Mouse (Mus musculus) forebrain, embryonic 11.5 days (tissue): ENCODE data around the gene Zfp11. TPM values are rescaled to one million over a fixed set of nuclear protein-coding genes. Genes with fewer than 3 reads are reported as not detected.

Experiments used
- ATAC-seq: fragments of 200-750 bp; cut with Nextera tagmentation; replicated peaks from 2 replicates; pipeline ENCODE4 v1.8.0; 2017; ENCODE audit warnings: moderate TSS enrichment; ENCODE audit not compliant: low FRiP score
- DNase-seq: peaks from one replicate; pipeline ENCODE4 v3.0.0-alpha.2; 2017; ENCODE audit warnings: low spot score
- H3K27ac ChIP-seq: fragments of 300-500 bp; sonication (generic); 2 replicates; pipeline ENCODE4 v1.5.1; 2014; ENCODE audit warnings: low read depth, low read length
- H3K27me3 ChIP-seq: fragments of 300-500 bp; sonication (generic); 2 replicates; pipeline ENCODE4 v1.6.1; 2014; ENCODE audit warnings: mild to moderate bottlenecking, low read length, mixed read lengths; ENCODE audit not compliant: control insufficient read depth, insufficient read depth
- H3K36me3 ChIP-seq: fragments of 300-500 bp; sonication (generic); 2 replicates; pipeline ENCODE4 v1.6.1; 2014; ENCODE audit warnings: mild to moderate bottlenecking, low read length, moderate library complexity, mixed read lengths; ENCODE audit not compliant: control insufficient read depth, insufficient read depth
- H3K4me1 ChIP-seq: fragments of 300-500 bp; sonication (generic); replicated peaks from 2 replicates; pipeline ENCODE4 v1.6.1; 2014; ENCODE audit warnings: low read length, mixed read lengths; ENCODE audit not compliant: control insufficient read depth, insufficient read depth
- H3K4me2 ChIP-seq: fragments of 300-500 bp; sonication (generic); 2 replicates; pipeline ENCODE4 v1.6.1; 2014; ENCODE audit warnings: low read depth, mild to moderate bottlenecking, low read length, moderate library complexity, mixed read lengths; ENCODE audit not compliant: severe bottlenecking
- H3K4me3 ChIP-seq: fragments of 300-500 bp; sonication (generic); 2 replicates; pipeline ENCODE4 v1.5.1; 2014; ENCODE audit warnings: low read depth, low read length
- H3K9ac ChIP-seq: fragments of 300-500 bp; sonication (generic); 2 replicates; pipeline ENCODE4 v1.6.1; 2014; ENCODE audit warnings: low read length
- H3K9me3 ChIP-seq: fragments of 300-500 bp; sonication (generic); 2 replicates; pipeline ENCODE4 v1.6.1; 2016; ENCODE audit warnings: low read length, mixed read lengths; ENCODE audit not compliant: control insufficient read depth
- WGBS: fragments of 180-500 bp; shearing (Covaris S2); extraction: QIAGEN DNeasy Blood & Tissue Kit; methylation state at CpG from one replicate; pipeline ENCODE4 v1.1.7; 2014; 5-methylcytosine and 5-hydroxymethylcytosine counted together
- polyA plus RNA-seq: library from polyadenylated mRNA; unstranded; fragments of >200 nt; fragmentation: Nextera tagmentation; extraction: Ambion mirVana; gene quantifications from 2 replicates; pipeline ENCODE4 v1.2.1, GENCODE M21; 2014

The Zfp11 gene
- 8.3 and 8.5 TPM in 2 replicates for polyA plus RNA-seq

DNA sequence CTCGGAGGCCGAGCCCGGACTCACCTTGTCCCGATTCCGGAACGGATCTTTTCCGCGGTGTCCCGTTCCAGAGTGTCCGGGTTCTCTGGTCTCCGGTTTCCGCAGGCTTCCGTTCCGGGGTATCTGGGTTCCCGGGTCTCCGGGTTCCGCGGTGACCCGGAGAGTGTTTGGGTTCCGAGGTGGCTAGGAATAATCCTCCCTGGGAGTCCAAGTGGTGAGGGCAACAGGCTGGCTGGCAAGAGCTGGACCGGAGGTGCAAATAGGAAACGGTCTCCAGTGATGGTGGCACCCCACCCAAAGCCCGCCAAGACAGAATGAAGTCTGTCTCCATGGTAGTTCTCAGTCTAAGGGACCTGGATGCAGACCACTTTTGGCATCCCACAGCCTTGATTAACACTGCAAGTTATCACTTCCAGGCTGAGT, at the start of gene Zfp11:
TSS of gene Zfp11 (minus strand) at position 64 of the 423 bp plus-strand sequence.
- no peaks in the 10 kb centered on the region; the same call in 1 of the 2 replicates for H3K9me3 ChIP-seq
- ATAC-seq, result peak; percentile 75
- H3K36me3 ChIP-seq, result no peaks in the 10 kb centered on the region
- peak within 1 kb of the TSS; percentile 57 for H3K4me3 ChIP-seq
- WGBS, result 1% methylated on average over 23 of the region's 23 CpGs
- no peaks in the 10 kb centered on the region for H3K27me3 ChIP-seq
- peak within 1 kb of the TSS; percentile 81 for H3K9ac ChIP-seq
- no peak within 1 kb of the TSS for H3K27ac ChIP-seq
- peak within 1 kb of the TSS; percentile 61 for H3K4me2 ChIP-seq
- peak; percentile 90 for DNase-seq
- 0 out of 2 replicates have a peak, but pooled peaks cover 2% of the 10 kb centered on the region for H3K4me1 ChIP-seq

DNA sequence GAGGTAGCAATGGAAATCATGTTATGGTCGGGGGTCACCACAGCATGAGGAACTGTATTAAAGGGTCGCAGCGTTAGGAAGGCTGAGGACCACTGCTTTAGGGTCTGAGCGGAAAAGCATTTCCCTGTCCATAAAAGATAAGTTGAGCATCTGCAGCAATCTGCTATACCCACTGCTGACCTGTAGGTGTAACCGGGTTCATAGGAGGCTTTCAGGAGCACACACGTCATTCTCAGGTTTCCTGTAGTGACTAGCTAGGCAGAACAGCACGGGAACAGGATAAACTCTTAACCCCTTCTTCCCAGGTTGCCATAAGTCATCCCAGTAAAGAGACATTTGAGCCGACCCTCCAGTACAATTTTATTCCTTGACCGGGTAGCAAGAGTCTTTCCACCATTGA, 47.1 kb upstream of the Zfp11 start:
- ATAC-seq (no peak), DNase-seq (peak; percentile 11)
- Histone ChIP-seq H3K4me1 (no peaks in the 10 kb centered on the region), H3K36me3 (peaks cover 3% of the 10 kb centered on the region; the same call in 1 of the 2 replicates), H3K27me3 (no peaks in the 10 kb centered on the region), H3K27ac (no peak overlapping the region), H3K4me3 (no peak overlapping the region), H3K9ac (no peak overlapping the region), H3K4me2 (no peak overlapping the region), H3K9me3 (no peaks in the 10 kb centered on the region)
- WGBS, result 88% methylated on average over 9 of the region's 9 CpGs

GRCm38 (mm10) chr5:129715326-129715861, 45.5 kb upstream of the Zfp11 start, which contains the start of gene Mrps17:
TSS of gene Mrps17 (plus strand) at chr5:129715497.
- no peaks in the 10 kb centered on the region for H3K9me3 ChIP-seq
- H3K9ac ChIP-seq, result peak within 1 kb of the TSS; percentile 71
- H3K4me1 ChIP-seq, result no peaks in the 10 kb centered on the region
- under 1% methylated on average over 33 of the region's 33 CpGs for WGBS
- peak within 1 kb of the TSS; percentile 77 for H3K4me3 ChIP-seq
- H3K36me3 ChIP-seq, result peaks cover 3% of the 10 kb centered on the region; the same call in 1 of the 2 replicates
- H3K27me3 ChIP-seq, result no peaks in the 10 kb centered on the region
- ATAC-seq (peak; percentile 97), DNase-seq (peak; percentile 94)
- H3K4me2 ChIP-seq, result peak within 1 kb of the TSS; percentile 78
- no peak within 1 kb of the TSS for H3K27ac ChIP-seq

DNA sequence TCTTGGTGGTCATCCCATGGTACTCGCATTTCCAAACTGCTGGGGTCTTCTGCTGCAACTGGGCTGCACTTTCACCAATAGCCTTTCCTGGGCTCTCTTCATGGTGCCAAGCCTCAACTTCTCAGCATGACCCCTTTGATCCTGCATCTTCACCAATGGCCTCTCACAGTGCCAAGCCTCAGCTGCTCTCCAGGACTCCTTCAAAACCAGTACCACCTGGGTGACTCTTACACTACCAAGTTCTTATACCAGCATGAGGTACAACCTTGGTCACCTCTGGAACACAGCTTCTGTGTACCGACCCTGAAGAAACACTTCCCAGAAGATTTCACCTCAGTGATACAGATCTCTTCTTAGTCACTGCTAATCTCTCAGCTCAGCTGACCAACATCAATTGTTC, 38.5 kb upstream of the Zfp11 start, which contains the start of gene Sept14:
TSS of gene Sept14 (minus strand) at position 101 of the 400 bp plus-strand sequence.
- no peak for ATAC-seq
- H3K9me3 ChIP-seq, result no peaks in the 10 kb centered on the region
- H3K27me3 ChIP-seq, result no peaks in the 10 kb centered on the region
- no peaks in the 10 kb centered on the region for H3K4me1 ChIP-seq
- H3K4me3 ChIP-seq, result no peak within 1 kb of the TSS
- WGBS, result 69% methylated on average over 2 of the region's 2 CpGs
- H3K4me2 ChIP-seq, result no peak within 1 kb of the TSS
- H3K27ac ChIP-seq, result no peak within 1 kb of the TSS
- no peak for DNase-seq
- no peak within 1 kb of the TSS for H3K9ac ChIP-seq
- no peaks in the 10 kb centered on the region for H3K36me3 ChIP-seq

DNA sequence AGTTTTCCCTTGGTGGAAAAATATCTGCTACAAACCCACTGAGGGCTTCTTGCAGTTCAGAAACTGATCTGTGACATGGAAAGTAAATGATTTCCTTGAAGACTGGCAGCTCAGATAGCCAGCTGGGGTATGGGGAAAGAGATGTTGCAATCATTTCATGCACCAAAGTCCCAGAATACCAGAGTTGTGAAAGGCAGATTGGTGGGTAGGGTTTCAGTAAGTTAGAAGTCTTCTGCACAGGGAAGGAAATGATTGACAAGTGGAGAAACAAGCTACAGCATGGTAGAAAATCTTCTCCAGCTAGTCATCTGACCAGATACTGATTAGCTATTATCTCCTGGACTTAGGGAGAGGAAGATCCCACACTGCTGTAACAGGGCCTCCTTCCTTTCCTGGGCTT, 33.5 kb upstream of the Zfp11 start:
- DNase-seq (no peak), ATAC-seq (no peak)
- Histone ChIP-seq H3K27me3 (no peaks in the 10 kb centered on the region), H3K27ac (no peak overlapping the region), H3K9me3 (no peaks in the 10 kb centered on the region), H3K4me3 (no peak overlapping the region), H3K4me1 (no peaks in the 10 kb centered on the region), H3K9ac (no peak overlapping the region), H3K4me2 (no peak overlapping the region), H3K36me3 (no peaks in the 10 kb centered on the region)

GRCm38 (mm10) chr5:129701706-129702105, 31.8 kb upstream of the Zfp11 start:
- no peak overlapping the region for H3K27ac ChIP-seq
- no peak overlapping the region for H3K4me2 ChIP-seq
- H3K36me3 ChIP-seq, result no peaks in the 10 kb centered on the region
- H3K4me3 ChIP-seq, result no peak overlapping the region
- no peaks in the 10 kb centered on the region for H3K4me1 ChIP-seq
- H3K9ac ChIP-seq, result no peak overlapping the region
- no peak for DNase-seq
- no peak for ATAC-seq
- no peaks in the 10 kb centered on the region for H3K9me3 ChIP-seq
- 79% methylated on average over 1 of the region's 1 CpGs for WGBS
- no peaks in the 10 kb centered on the region for H3K27me3 ChIP-seq

- DNase-seq (no peak), ATAC-seq (no peak)
- Histone ChIP-seq H3K27me3 (no peaks in the 10 kb centered on the region), H3K4me2 (0 out of 2 replicates have a peak overlapping the region, but pooled peaks have one; percentile 0), H3K9me3 (no peaks in the 10 kb centered on the region), H3K9ac (no peak overlapping the region), H3K36me3 (no peaks in the 10 kb centered on the region), H3K4me3 (no peak overlapping the region), H3K4me1 (no peaks in the 10 kb centered on the region), H3K27ac (no peak overlapping the region)
- 31% methylated on average over 2 of the region's 2 CpGs for WGBS
Measured at GRCm38 (mm10) chr5:129700506-129700905, 30.6 kb upstream of the Zfp11 start.

DNA sequence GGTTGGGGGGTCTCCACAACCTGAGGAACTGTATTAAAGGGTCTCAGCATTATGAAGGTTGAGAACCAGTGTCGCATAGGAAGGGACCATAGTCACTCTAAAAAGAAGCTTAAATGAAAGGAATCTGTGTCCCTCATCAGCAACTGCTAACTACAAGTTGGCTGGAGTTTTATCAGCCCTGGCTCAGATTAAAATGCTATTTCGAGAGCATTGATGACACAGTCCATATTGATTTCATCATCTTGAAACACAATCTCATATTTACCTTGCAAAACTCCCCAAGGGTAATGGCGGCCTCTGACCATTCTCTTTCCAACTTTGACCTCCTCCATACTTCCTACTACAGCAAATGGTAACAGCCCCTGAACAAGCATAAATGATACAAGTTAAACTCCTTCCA, 20.6 kb upstream of the Zfp11 start:
- DNase-seq (no peak), ATAC-seq (no peak)
- Histone ChIP-seq H3K27ac (no peak overlapping the region), H3K36me3 (no peaks in the 10 kb centered on the region), H3K4me2 (no peak overlapping the region), H3K4me1 (no peaks in the 10 kb centered on the region), H3K4me3 (no peak overlapping the region), H3K9ac (no peak overlapping the region), H3K27me3 (no peaks in the 10 kb centered on the region), H3K9me3 (no peaks in the 10 kb centered on the region)
- 81% methylated on average over 3 of the region's 3 CpGs for WGBS

DNA sequence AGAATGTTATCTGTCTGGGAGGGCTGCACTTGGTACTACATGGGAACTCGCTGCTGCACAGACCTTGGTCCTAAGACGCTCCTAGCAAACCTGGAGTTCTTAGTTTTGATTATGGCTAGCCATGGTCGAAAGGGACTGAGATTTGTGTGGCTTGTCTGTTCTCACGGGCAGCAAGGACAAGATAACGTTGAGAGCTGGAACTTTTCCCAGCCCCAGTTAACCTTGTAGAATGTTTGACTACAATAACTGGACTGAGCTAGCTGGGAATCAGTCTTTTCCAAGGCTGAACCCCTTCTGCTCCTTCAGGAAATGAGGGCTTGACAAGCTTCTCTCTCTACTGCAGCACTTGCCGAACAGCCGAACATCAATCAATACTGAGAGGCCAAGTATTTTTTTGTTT, 17.7 kb upstream of the Zfp11 start:
- no peaks in the 10 kb centered on the region for H3K36me3 ChIP-seq
- H3K27ac ChIP-seq, result no peak overlapping the region
- no peaks in the 10 kb centered on the region for H3K4me1 ChIP-seq
- WGBS, result 85% methylated on average over 7 of the region's 7 CpGs
- no peaks in the 10 kb centered on the region for H3K27me3 ChIP-seq
- DNase-seq (no peak), ATAC-seq (no peak)
- no peak overlapping the region for H3K4me2 ChIP-seq
- no peak overlapping the region for H3K9ac ChIP-seq
- no peaks in the 10 kb centered on the region for H3K9me3 ChIP-seq
- H3K4me3 ChIP-seq, result no peak overlapping the region
